Comparison of ENCODE assay signal across 16 mouse cellular contexts in the genomic region with DNA sequence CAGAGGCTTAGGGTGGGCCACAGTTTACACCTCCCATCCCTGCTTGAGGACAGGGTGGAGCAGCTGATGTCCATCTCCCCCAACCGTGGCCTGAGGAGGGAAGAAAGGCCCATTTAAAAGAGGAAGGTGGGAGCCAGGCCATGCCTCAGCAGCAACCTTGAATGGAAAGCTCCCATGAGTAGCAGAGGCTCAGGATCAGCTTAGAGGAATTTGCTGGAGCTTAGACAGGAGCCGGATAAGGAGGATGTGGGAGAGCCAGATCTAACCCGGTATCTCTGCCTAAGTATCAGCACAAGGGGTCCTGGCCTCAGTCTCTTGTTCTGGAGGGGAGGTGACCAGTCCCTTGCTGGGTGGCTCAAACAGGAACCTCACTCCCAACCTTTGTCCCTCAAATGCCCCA.
"Had no signal": no experiment of that assay in that cellular context is flagged by ENCODE, and none has a peak within 500 bp of the region (broad histone marks: within the 10 kb centered on the region; RNA-seq: fewer than 3 reads in every experiment).

No protein-coding gene starts in this region.

- H3K4me1 ChIP-seq: neural tube, embryonic 12.5 days; stomach, embryonic 15.5 days had no signal

- H3K36me3 ChIP-seq: neural tube, embryonic 12.5 days; neural tube, embryonic 13.5 days; neural tube, embryonic 15.5 days; stomach, embryonic 15.5 days had no signal

- H3K4me2 ChIP-seq: neural tube, embryonic 12.5 days; neural tube, embryonic 13.5 days; neural tube, embryonic 15.5 days; stomach, embryonic 15.5 days had no signal

- H3K27me3 ChIP-seq: neural tube, embryonic 12.5 days; neural tube, embryonic 13.5 days; neural tube, embryonic 15.5 days; stomach, embryonic 15.5 days had no signal

- DNase-seq: right cerebral cortex, adult 18-20 months; right cerebral cortex, postnatal 14 days; right cerebral cortex, postnatal 25 days; right cerebral cortex, postnatal 4 days; spleen, adult 18-20 months; thymus, adult 18-20 months; thymus, adult 2 months; thymus, postnatal 14 days; thymus, postnatal 25 days; thymus, postnatal 36 days; thymus, postnatal 4 days had no signal

- H3K9ac ChIP-seq: neural tube, embryonic 12.5 days; neural tube, embryonic 13.5 days; neural tube, embryonic 15.5 days; stomach, embryonic 15.5 days had no signal

- H3K4me3 ChIP-seq: neural tube, embryonic 12.5 days; neural tube, embryonic 13.5 days; neural tube, embryonic 15.5 days; stomach, embryonic 15.5 days had no signal

- H3K27ac ChIP-seq: neural tube, embryonic 12.5 days; neural tube, embryonic 13.5 days; neural tube, embryonic 15.5 days; stomach, embryonic 15.5 days; stomach, postnatal 0 days had no signal

- H3K9me3 ChIP-seq: neural tube, embryonic 12.5 days; neural tube, embryonic 13.5 days; neural tube, embryonic 15.5 days; stomach, embryonic 15.5 days had no signal
